Mouse (Mus musculus) heart, embryonic 15.5 days (tissue): ENCODE measurements around the gene Tapt1. TPM values are rescaled to one million over a fixed set of nuclear protein-coding genes. Genes with fewer than 3 reads are reported as not detected.
"Not testable (repeated sequence)": the region's sequence is repeated elsewhere in the genome, so short reads cannot be mapped to it uniquely, and the experiment has no call there.

ENCODE experiments used
- ATAC-seq: fragments of 200-750 bp; cut with Nextera tagmentation; replicated peaks from 2 replicates; pipeline ENCODE4 v1.8.0; 2017; ENCODE audit warnings: low read depth, moderate TSS enrichment; ENCODE audit not compliant: insufficient number of reproducible peaks, insufficient read depth, low FRiP score
- H3K27ac ChIP-seq: fragments of 300-500 bp; sonication (generic); 2 replicates; pipeline ENCODE4 v1.5.1; 2015; ENCODE audit warnings: mild to moderate bottlenecking, inconsistent platforms
- H3K27me3 ChIP-seq: fragments of 300-500 bp; sonication (generic); 2 replicates; pipeline ENCODE4 v1.6.1; 2015; ENCODE audit warnings: inconsistent platforms
- H3K36me3 ChIP-seq: fragments of 300-500 bp; sonication (generic); 2 replicates; pipeline ENCODE4 v1.6.1; 2015; ENCODE audit warnings: mild to moderate bottlenecking, inconsistent platforms
- H3K4me1 ChIP-seq: fragments of 300-500 bp; sonication (generic); replicated peaks from 2 replicates; pipeline ENCODE4 v1.6.1; 2015; ENCODE audit warnings: inconsistent platforms
- H3K4me2 ChIP-seq: fragments of 300-500 bp; sonication (generic); 2 replicates; pipeline ENCODE4 v1.6.1; 2015; ENCODE audit warnings: inconsistent platforms, mild to moderate bottlenecking, moderate library complexity
- H3K4me3 ChIP-seq: fragments of 300-500 bp; sonication (generic); 2 replicates; pipeline ENCODE4 v1.5.1; 2015; ENCODE audit warnings: mild to moderate bottlenecking, inconsistent platforms
- H3K9ac ChIP-seq: fragments of 300-500 bp; sonication (generic); 2 replicates; pipeline ENCODE4 v1.6.1; 2015; ENCODE audit warnings: mild to moderate bottlenecking, inconsistent platforms
- H3K9me3 ChIP-seq: fragments of 300-500 bp; sonication (generic); replicated peaks from 2 replicates; pipeline ENCODE4 v1.6.1; 2016; ENCODE audit warnings: inconsistent platforms
- WGBS: fragments of 180-500 bp; shearing (Covaris S2); methylation state at CpG from one replicate; pipeline ENCODE4 v1.1.7; 2015; ENCODE audit warnings: mixed read lengths; 5-methylcytosine and 5-hydroxymethylcytosine counted together
- polyA plus RNA-seq: library from polyadenylated mRNA; unstranded; fragments of >200 nt; fragmentation: Nextera tagmentation; extraction: Ambion mirVana; gene quantifications from 2 replicates; pipeline ENCODE4 v1.2.1, GENCODE M21; 2015

Tapt1 gene
- polyA plus RNA-seq, 1 experiment from 2014 or later = 20.8 TPM

DNA sequence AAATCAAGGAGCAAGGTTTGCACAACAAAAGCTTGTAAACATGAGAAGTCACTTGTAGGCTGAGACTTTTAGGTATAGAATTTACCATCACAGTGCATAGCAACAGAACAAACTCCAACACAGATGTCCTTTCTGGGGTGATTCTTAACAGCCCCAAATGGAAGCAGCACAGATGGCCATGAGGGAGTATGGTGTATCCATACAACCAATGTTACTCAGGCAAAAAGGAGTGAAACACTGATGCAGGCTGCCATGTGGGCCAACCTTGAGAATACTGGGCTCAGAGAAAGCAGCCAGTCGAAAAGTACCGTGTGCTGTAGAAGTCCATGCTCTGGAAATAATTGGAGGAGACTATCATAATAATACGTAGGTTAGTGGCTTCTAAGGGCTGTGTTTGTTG is 68.0 kb downstream of the Tapt1 start:
- Histone ChIP-seq H3K36me3 (no peaks in the 10 kb centered on the region), H3K4me2 (no peak overlapping the region), H3K9ac (no peak overlapping the region), H3K9me3 (no peaks in the 10 kb centered on the region), H3K27ac (no peak overlapping the region), H3K27me3 (no peaks in the 10 kb centered on the region), H3K4me1 (no peaks in the 10 kb centered on the region), H3K4me3 (no peak overlapping the region)
- WGBS = 88% methylated on average over 3 of the region's 3 CpGs
- no peak for ATAC-seq

DNA sequence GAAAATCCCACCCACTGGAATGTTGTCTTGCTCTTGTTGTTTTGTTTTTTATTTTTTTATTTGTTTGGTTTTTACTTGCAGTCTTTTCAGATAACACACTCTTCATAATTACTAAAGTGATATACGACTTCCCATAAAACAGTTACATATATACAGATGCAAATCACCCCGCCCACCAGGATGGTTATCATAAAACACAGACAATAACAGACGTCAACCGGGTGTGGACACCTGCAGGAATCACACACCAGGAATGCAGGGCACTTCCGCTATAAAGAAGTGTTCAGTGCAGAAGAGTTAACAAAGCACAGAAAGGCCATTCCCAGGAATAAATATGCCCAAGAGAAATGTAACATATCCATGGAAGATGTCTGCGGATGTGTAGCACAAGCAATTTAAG is 68.7 kb downstream of the Tapt1 start:
- Histone ChIP-seq H3K4me2 (no peak overlapping the region), H3K4me1 (no peaks in the 10 kb centered on the region), H3K36me3 (no peaks in the 10 kb centered on the region), H3K4me3 (no peak overlapping the region), H3K27ac (no peak overlapping the region), H3K27me3 (no peaks in the 10 kb centered on the region), H3K9me3 (no peaks in the 10 kb centered on the region), H3K9ac (no peak overlapping the region)
- WGBS = 78% methylated on average over 6 of the region's 6 CpGs
- ATAC-seq = no peak

DNA sequence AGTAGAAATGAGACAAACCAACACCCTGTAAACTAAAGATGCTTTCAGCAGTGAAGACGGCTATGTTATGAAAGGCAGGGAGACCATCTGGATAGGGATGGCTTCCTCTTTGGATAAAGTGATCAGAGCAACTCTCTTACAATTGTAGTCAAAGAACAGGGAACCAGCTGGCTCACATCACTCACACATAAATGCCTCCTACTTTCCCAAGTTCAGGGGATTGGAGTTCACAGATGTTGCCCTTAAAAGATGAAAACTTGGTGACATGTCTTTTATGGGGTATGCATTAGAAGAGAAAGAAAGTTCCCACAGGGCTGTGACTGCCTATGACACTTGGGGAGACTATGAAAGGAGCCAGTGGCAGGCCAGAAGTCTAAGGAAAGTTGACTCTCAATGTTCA is 73.4 kb downstream of the Tapt1 start:
- no peaks in the 10 kb centered on the region for H3K4me1 ChIP-seq
- no peaks in the 10 kb centered on the region for H3K36me3 ChIP-seq
- no peak for ATAC-seq
- no peaks in the 10 kb centered on the region for H3K9me3 ChIP-seq
- no peak overlapping the region for H3K27ac ChIP-seq
- H3K27me3 ChIP-seq = no peaks in the 10 kb centered on the region
- no peak overlapping the region for H3K4me2 ChIP-seq
- H3K9ac ChIP-seq = no peak overlapping the region
- WGBS = 56% methylated on average over 1 of the region's 1 CpGs
- no peak overlapping the region for H3K4me3 ChIP-seq

DNA sequence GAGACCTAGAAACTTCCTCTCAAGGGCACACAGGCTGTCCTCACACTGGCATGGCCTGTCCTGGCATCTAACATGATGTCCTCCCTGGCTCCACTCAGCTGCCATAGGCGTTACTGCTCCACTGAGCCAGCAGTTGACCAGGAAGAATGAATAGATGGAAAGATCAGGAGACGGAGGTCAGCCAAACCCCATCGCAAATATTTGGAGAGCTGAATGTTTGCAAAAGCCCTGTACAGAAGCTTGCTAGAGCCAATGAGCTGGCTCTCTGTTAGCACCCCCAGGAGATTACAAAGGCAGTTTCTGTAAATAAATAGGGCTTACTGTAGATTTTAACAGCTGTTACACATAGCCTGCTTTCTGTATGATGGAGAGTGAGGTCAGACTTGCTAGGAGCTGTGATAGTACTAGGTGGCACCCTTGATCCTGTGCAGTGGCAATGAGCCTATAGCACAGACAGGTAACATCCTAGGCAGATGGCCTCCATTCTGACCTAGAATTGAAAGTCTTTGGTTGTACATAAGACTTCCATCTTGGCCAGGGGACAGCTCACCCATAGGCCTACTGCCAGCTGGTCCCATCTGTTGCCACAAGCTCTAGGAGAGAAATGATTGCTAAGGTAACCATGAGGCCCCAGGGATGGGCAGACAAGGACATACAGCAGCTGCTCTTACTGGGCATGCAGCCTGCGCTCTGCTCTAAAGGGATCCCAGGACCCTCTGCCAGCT is 74.9 kb downstream of the Tapt1 start:
- no peak for ATAC-seq
- Histone ChIP-seq H3K4me3 (no peak overlapping the region), H3K27ac (no peak overlapping the region), H3K36me3 (no peaks in the 10 kb centered on the region), H3K9me3 (no peaks in the 10 kb centered on the region), H3K9ac (no peak overlapping the region), H3K4me1 (no peaks in the 10 kb centered on the region), H3K27me3 (no peaks in the 10 kb centered on the region), H3K4me2 (no peak overlapping the region)
- WGBS = 78% methylated on average over 4 of the region's 4 CpGs

DNA sequence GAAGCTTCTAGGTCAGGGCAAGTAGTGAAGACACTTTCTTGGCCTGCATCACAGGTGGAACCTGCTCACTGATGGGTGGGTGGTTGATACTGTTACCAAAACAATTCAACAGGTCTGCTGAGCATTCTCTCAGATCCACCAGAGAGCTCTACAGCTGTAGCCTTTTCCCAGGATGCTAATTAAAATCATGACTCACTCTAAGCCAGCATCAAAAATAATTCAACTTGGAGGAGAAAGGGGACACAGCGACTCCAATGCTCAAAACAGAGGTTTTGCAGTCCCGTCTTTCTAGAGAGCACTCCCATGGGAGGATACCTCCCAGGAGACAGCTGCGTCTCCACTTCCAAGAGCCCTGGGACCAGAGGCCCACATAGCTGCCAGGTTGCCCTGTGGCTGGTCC is 78.7 kb downstream of the Tapt1 start:
- H3K9me3 ChIP-seq = no peaks in the 10 kb centered on the region
- WGBS = 83% methylated on average over 3 of the region's 3 CpGs
- no peak overlapping the region for H3K4me2 ChIP-seq
- H3K9ac ChIP-seq = no peak overlapping the region
- H3K4me1 ChIP-seq = no peaks in the 10 kb centered on the region
- ATAC-seq = no peak
- H3K27ac ChIP-seq = no peak overlapping the region
- no peak overlapping the region for H3K4me3 ChIP-seq
- no peaks in the 10 kb centered on the region for H3K36me3 ChIP-seq
- H3K27me3 ChIP-seq = no peaks in the 10 kb centered on the region

DNA sequence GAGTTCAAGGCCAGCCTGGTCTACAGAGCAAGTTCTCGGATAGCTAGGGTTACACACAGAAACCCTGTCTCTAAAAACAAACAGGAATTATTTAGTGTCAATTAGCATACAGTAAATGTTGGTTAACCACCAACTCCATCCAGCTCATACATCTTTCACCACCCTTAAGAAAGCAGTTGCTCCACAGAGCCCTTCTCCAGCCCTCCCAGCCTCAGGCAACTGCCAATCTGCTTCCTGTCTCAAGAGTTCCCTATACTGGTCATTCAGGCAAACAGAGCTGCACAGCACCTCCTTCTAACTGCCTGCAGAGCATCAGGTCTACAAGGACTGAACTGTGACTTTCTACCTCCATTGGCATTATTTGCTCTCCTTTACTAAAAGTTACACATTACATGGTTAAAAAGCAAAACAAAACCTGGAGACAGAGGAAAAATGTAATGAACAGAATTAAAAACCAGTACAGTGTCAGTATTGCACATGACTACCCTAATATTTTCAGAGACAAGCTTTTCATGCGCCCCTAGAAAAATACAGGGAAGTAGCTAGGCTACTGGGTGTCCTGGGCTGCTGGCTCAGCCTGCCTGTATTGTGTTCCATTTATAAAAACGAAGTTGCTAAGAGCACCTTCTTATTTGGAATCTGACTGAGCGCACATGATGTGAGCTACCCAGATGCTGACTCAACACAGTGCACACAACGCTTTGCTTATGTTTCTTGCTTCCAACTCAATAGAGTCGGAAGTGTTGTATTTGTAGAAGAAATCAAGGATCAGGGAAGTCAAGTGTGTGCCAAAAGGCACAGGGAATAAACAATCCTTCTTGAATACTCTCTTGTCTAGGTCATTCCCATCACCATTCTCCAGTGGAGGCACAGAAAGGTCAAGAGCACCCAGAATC is 79.7 kb downstream of the Tapt1 start:
- no peaks in the 10 kb centered on the region for H3K27me3 ChIP-seq
- no peak overlapping the region for H3K4me2 ChIP-seq
- no peaks in the 10 kb centered on the region for H3K36me3 ChIP-seq
- no peaks in the 10 kb centered on the region for H3K9me3 ChIP-seq
- H3K4me3 ChIP-seq = no peak overlapping the region
- H3K9ac ChIP-seq = no peak overlapping the region
- H3K27ac ChIP-seq = no peak overlapping the region
- H3K4me1 ChIP-seq = no peaks in the 10 kb centered on the region
- 75% methylated on average over 6 of the region's 6 CpGs for WGBS
- ATAC-seq = no peak

DNA sequence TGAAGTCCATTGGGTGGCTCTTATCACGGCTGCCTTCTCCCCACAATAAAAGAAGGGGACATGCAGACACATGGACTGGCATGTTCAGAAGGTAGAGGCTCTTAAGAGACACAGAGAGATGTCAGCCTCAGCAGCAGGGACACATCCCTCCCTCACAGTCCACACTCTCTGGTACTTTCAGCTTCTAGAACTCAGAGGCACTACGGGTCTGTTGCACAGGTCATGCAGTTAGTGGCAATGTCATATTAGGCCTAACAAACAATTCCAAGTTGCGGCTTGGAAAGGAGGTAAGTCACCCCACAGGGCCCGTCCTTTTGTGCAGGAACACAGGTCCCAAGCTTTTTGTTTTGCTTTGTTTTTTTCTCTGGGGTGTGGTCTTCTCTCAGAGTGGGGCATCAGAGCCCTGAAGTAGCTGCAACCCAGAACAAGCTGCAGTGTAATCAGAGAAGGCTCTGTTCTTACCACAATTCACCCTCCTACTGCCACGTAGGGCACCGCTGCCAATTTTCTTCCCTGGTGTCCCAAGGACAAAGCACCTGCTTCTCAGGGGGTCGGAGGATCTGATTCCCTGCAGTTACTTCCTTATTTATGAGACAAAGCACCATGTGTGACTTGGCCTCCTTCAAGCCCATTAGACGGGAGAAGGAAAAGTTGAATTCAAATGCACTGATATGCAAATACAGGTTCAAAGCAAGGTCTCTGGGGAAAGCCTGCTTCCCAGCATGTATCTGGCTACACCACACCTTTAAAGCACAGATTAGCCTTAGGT is 82.8 kb downstream of the Tapt1 start:
- H3K9ac ChIP-seq = no peak overlapping the region
- no peaks in the 10 kb centered on the region for H3K36me3 ChIP-seq
- no peak overlapping the region for H3K4me2 ChIP-seq
- H3K9me3 ChIP-seq = no peaks in the 10 kb centered on the region
- WGBS = 50% methylated on average over 8 of the region's 8 CpGs
- H3K27me3 ChIP-seq = no peaks in the 10 kb centered on the region
- no peak overlapping the region for H3K4me3 ChIP-seq
- no peak for ATAC-seq
- H3K4me1 ChIP-seq = no peaks in the 10 kb centered on the region
- H3K27ac ChIP-seq = no peak overlapping the region

DNA sequence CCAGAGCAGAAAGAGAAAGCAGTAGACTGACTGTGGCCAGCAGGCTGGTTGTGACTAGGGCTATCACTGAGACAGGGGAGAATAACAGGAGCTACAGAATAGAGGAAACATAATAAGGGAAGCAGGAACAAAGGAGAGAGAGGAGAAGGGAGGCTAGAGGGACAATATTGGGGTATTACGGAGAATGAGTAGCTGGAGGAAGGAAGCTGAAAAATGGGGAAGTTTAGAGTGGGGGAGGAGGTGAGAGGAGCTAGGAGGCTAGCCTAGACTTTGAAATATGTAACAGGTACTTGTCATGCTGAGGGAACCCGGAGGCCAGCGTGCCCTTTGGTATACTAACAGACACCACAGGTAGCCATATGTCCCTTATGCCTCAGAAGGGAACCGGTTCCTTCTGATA is 98.9 kb downstream of the Tapt1 start:
- 73% methylated on average over 4 of the region's 4 CpGs for WGBS
- Histone ChIP-seq H3K9ac (no peak overlapping the region), H3K36me3 (no peaks in the 10 kb centered on the region), H3K4me3 (no peak overlapping the region), H3K27me3 (no peaks in the 10 kb centered on the region), H3K4me2 (no peak overlapping the region), H3K9me3 (no peaks in the 10 kb centered on the region), H3K27ac (no peak overlapping the region), H3K4me1 (no peaks in the 10 kb centered on the region)
- ATAC-seq = no peak

DNA sequence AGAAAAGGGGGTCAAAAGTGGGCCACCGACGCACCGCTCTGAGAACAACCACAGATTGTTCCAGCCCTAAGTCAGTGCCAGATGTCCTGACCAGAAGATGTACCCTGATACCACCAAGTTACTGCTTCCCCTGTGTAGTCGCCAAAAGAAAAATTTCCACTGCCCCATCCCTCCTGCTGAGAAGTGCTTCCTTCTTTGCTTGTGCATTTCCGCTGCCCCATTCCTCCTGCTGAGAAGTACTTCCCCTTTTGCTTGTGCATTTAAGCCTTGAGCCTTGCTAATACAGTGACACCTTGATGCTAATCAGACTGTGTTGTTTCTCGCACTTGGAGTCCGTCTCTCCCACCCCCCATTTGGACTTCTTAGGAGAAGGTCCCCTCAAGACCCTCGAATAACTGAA is 99.9 kb downstream of the Tapt1 start:
- not testable (repeated sequence) for H3K9me3 ChIP-seq, ATAC-seq, H3K36me3 ChIP-seq, H3K9ac ChIP-seq, H3K4me1 ChIP-seq, H3K27ac ChIP-seq, H3K4me3 ChIP-seq, H3K27me3 ChIP-seq, H3K4me2 ChIP-seq
- WGBS = 87% methylated on average over 8 of the region's 8 CpGs
